Mouse (Mus musculus) forebrain, postnatal 0 days (tissue): Measurements from ENCODE around the gene Gnl3l. TPM values are rescaled to one million over a fixed set of nuclear protein-coding genes. Genes with fewer than 3 reads are reported as not detected.
A peak's percentile ranks its signal among the peaks of the same experiment; 100 is the strongest.

Source experiments
- ATAC-seq: fragments of 200-750 bp; cut with Nextera tagmentation; 2 replicates; pipeline ENCODE4 v1.8.0; 2017; ENCODE audit warnings: mild to moderate bottlenecking, moderate library complexity
- DNase-seq: peaks from one replicate; pipeline ENCODE4 v3.0.0-alpha.2; 2015
- H3K27ac ChIP-seq: fragments of 300-500 bp; sonication (generic); 2 replicates; pipeline ENCODE4 v1.5.1; 2014; ENCODE audit warnings: low read depth, mild to moderate bottlenecking, antibody characterized with exemption, low read length, moderate library complexity, mixed read lengths
- H3K27me3 ChIP-seq: fragments of 300-500 bp; sonication (generic); 2 replicates; pipeline ENCODE4 v1.6.1; 2014; ENCODE audit warnings: mild to moderate bottlenecking, low read length, mixed read lengths; ENCODE audit not compliant: insufficient read depth
- H3K36me3 ChIP-seq: fragments of 300-500 bp; sonication (generic); 2 replicates; pipeline ENCODE4 v1.6.1; 2014; ENCODE audit warnings: mild to moderate bottlenecking, moderate library complexity; ENCODE audit not compliant: insufficient read depth
- H3K4me1 ChIP-seq: fragments of 300-500 bp; sonication (generic); 2 replicates; pipeline ENCODE4 v1.6.1; 2014; ENCODE audit warnings: antibody characterized with exemption; ENCODE audit not compliant: insufficient read depth
- H3K4me2 ChIP-seq: fragments of 300-500 bp; sonication (generic); 2 replicates; pipeline ENCODE4 v1.6.1; 2014; ENCODE audit warnings: low read depth, mild to moderate bottlenecking, moderate library complexity
- H3K4me3 ChIP-seq: fragments of 300-500 bp; sonication (generic); 2 replicates; pipeline ENCODE4 v1.5.1; 2014; ENCODE audit warnings: low read depth, low read length, mixed read lengths
- H3K9ac ChIP-seq: fragments of 300-500 bp; sonication (generic); 2 replicates; pipeline ENCODE4 v1.6.1; 2014; ENCODE audit warnings: mild to moderate bottlenecking
- H3K9me3 ChIP-seq: fragments of 300-500 bp; sonication (generic); 2 replicates; pipeline ENCODE4 v1.6.1; 2016; ENCODE audit warnings: low read length
- CTCF ChIP-seq: sonication (generic); IDR thresholded peaks from 2 replicates; pipeline ENCODE4 v1.5.1; 2016; ENCODE audit warnings: antibody characterized with exemption, control low read depth, low read depth
- WGBS: fragments of 180-500 bp; shearing (Covaris S2); extraction: QIAGEN DNeasy Blood & Tissue Kit; methylation state at CpG from one replicate; pipeline ENCODE4 v1.1.7; 2014; 5-methylcytosine and 5-hydroxymethylcytosine counted together
- polyA plus RNA-seq: library from polyadenylated mRNA; unstranded; fragments of >200 nt; fragmentation: Nextera tagmentation; extraction: Ambion mirVana; gene quantifications from 2 replicates; pipeline ENCODE4 v1.2.1, GENCODE M21; 2015
- total RNA-seq: library from RNA; depleted of rRNA; stranded (reverse); fragments of >200 nt; gene quantifications from 2 replicates; pipeline ENCODE4 v1.2.3, GENCODE M21; 2014; rRNA removed

Gene Gnl3l
- total RNA-seq = 151 and 179 TPM in 2 replicates
- polyA plus RNA-seq = 78.4 and 98.6 TPM in 2 replicates

DNA sequence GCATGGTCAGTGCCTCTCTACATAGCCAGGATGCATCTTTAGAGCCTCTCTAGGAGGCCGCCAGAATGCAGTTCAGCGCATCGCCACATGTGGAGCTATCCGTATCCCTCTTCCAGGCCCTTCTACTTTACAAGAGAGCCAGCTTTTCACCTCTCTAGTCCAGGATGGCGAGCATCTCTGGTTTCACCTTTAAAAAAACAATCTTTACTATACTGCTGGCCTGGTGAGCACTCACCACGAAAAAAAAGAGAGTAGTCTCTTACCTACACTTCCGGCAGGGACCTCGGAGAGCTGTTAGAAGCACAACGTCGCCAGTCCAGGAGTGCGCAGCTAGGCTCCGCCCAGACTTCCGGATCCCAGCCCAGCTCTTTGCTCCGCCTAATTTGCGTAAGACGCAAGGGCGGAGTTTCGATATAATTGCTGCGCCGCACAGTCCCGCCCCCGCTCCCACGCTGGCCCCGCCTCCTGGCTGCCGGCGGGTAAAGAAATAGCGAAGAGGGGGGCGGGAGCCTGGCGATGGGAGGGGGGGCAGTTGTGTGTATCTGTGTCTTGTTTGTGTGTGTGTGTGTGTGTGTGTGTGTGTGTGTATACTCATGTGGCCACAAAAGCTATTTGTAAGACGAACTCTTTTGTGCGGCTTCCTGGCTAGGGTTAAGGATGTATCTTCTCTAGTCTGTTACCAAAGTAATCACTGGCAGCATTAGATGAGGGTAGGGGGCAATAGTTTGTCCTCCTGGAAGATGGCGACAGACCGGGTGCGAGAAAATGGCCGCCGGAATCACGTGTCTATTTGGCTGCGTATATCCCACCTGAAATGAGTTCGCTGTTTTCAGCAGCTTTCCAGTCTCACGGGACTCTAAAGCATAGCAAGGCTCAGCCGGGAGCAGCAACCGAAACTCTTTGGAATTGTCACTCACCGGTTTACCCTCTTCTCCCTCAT lies at the start of gene Gnl3l:
Gene Gnl3l (minus strand): TSS at position 385 of the 940 bp plus-strand sequence.
- Histone ChIP-seq H3K4me3 (peak within 1 kb of the TSS; percentile 44), H3K9me3 (no peaks in the 10 kb centered on the region), H3K27me3 (no peaks in the 10 kb centered on the region), H3K4me1 (no peaks in the 10 kb centered on the region), H3K4me2 (peak within 1 kb of the TSS; percentile 48), H3K27ac (peak within 1 kb of the TSS; percentile 85), H3K36me3 (peaks cover 3% of the 10 kb centered on the region; the same call in 1 of the 2 replicates), H3K9ac (peak within 1 kb of the TSS; percentile 53)
- ATAC-seq (peak; percentile 97), DNase-seq (peak; percentile 94)
- WGBS = 31% methylated on average over 43 of the region's 43 CpGs
- peak; percentile 66 for TF ChIP-seq CTCF

- Histone ChIP-seq H3K9ac (no peak overlapping the region), H3K36me3 (peaks cover 7% of the 10 kb centered on the region; the same call in 1 of the 2 replicates), H3K4me2 (no peak overlapping the region), H3K27ac (no peak overlapping the region), H3K4me1 (no peaks in the 10 kb centered on the region), H3K4me3 (no peak overlapping the region), H3K27me3 (no peaks in the 10 kb centered on the region), H3K9me3 (no peaks in the 10 kb centered on the region)
- DNase-seq (no peak), ATAC-seq (no peak)
- 83% methylated on average over 7 of the region's 7 CpGs for WGBS
- no peak for TF ChIP-seq CTCF
Measured at GRCm38 (mm10) chrX:151066071-151066666, 49.0 kb upstream of the Gnl3l start.

DNA sequence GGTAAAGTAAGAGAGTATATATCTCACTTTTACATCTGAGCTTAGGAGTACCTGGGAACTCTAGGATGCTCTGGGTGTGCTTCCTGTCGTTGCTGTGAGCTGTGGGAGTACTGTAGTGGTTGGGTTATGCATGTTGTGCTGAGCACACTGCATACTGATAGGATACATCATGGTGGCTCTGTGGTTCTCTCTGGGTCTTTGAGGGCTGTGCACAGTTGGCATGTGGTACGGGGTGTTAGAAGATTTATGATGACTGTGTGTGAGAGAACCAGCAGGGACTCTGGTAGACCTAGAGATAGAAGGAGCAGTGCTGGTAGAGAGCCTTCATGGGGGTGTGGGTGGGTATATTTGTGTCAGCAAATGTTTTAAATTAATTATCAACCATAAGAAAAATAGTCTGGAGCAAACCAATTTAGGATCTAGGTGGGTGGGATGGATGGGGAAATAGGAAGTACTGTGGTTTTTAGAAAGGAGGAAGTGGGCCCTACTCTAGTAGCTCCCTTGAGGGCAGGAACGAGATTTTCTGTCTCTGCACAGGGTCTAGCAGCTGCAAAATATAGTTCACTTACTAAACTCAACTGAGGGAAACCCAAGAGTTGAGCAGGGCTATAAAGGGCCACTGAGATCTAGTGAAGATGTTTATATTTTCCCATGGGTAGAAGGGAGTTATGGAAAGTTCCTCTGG lies 44.6 kb upstream of the Gnl3l start:
- Histone ChIP-seq H3K27ac (no peak overlapping the region), H3K9me3 (no peaks in the 10 kb centered on the region), H3K4me1 (no peaks in the 10 kb centered on the region), H3K4me3 (no peak overlapping the region), H3K36me3 (no peaks in the 10 kb centered on the region), H3K4me2 (no peak overlapping the region), H3K27me3 (no peaks in the 10 kb centered on the region), H3K9ac (no peak overlapping the region)
- ATAC-seq (no peak), DNase-seq (no peak)
- WGBS = 66% methylated on average over 3 of the region's 3 CpGs
- TF ChIP-seq CTCF = no peak

DNA sequence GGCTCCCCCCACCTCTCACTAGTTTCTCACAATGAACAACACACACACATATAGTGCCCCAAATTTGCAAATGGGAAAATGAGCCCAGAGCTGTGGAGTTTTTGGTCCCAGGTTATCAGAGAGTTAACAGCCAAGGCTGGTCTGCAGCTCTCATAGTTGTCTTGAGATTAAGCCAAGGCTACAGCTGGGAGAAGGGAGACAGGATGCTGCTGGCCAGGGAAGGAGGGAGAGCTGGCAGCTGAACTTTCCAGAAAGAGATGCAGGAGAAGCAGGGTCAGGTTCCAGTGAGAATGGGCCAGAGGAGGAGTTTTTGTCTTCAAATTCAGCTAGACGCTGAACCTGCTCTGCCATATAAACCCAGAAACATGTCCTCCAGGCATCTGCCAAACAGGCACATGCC lies 42.2 kb upstream of the Gnl3l start:
- no peak overlapping the region for H3K9ac ChIP-seq
- H3K9me3 ChIP-seq = no peaks in the 10 kb centered on the region
- ATAC-seq (no peak), DNase-seq (no peak)
- no peak overlapping the region for H3K4me3 ChIP-seq
- H3K27me3 ChIP-seq = no peaks in the 10 kb centered on the region
- no peaks in the 10 kb centered on the region for H3K36me3 ChIP-seq
- 56% methylated on average over 1 of the region's 1 CpGs for WGBS
- H3K27ac ChIP-seq = no peak overlapping the region
- H3K4me2 ChIP-seq = no peak overlapping the region
- TF ChIP-seq CTCF = no peak
- H3K4me1 ChIP-seq = no peaks in the 10 kb centered on the region

GRCm38 (mm10) chrX:151055559-151055958 lies 38.4 kb upstream of the Gnl3l start:
- no peak for DNase-seq

GRCm38 (mm10) chrX:151054489-151054888 lies 37.4 kb upstream of the Gnl3l start:
- ATAC-seq = no peak

More at GRCm38 (mm10) chrX:151055559-151055958, 38.4 kb upstream of the Gnl3l start:
- Histone ChIP-seq H3K36me3 (no peaks in the 10 kb centered on the region), H3K4me2 (no peak overlapping the region), H3K4me3 (no peak overlapping the region), H3K27me3 (no peaks in the 10 kb centered on the region), H3K4me1 (no peaks in the 10 kb centered on the region), H3K9me3 (no peaks in the 10 kb centered on the region), H3K27ac (no peak overlapping the region), H3K9ac (no peak overlapping the region)
- ATAC-seq = peak; percentile 34; the same call in 1 of the 2 replicates
- no peak for TF ChIP-seq CTCF
- WGBS = 35% methylated on average over 1 of the region's 1 CpGs

More at GRCm38 (mm10) chrX:151054489-151054888, 37.4 kb upstream of the Gnl3l start:
- no peak for DNase-seq
- H3K4me3 ChIP-seq = no peak overlapping the region
- H3K9ac ChIP-seq = no peak overlapping the region
- H3K4me1 ChIP-seq = 0 out of 2 replicates have a peak, but pooled peaks cover 2% of the 10 kb centered on the region
- 83% methylated on average over 5 of the region's 6 CpGs for whole genome bisulfite sequencing
- no peaks in the 10 kb centered on the region for H3K27me3 ChIP-seq
- H3K4me2 ChIP-seq = no peak overlapping the region
- no peak overlapping the region for H3K27ac ChIP-seq
- no peak for TF ChIP-seq CTCF
- no peaks in the 10 kb centered on the region for H3K9me3 ChIP-seq
- H3K36me3 ChIP-seq = no peaks in the 10 kb centered on the region
